Mouse (Mus musculus): ENCODE measurements around the gene Slc22a14.

GRCm38 (mm10) chr9:119407884-119408283, 42.5 kb upstream of the Slc22a14 start:
- TF ChIP-seq SIN3A (IDR thresholded peaks at IDR 0.05; ENCODE audit: low read length) (no peak), MAX (IDR thresholded peaks at IDR 0.05; ENCODE audit: low read length) (no peak), USF1 (IDR thresholded peaks at IDR 0.05; ENCODE audit: low read depth, low read length) (no peak), EP300 (IDR thresholded peaks at IDR 0.05; ENCODE audit: low read depth in 1 of 2, low read length in 2 of 2) (no peak), SMC3 (IDR thresholded peaks at IDR 0.05; ENCODE audit: low read depth, low read length) (no peak), CTCF (IDR thresholded peaks at IDR 0.05 in 2 of 3, conservative IDR thresholded peaks at IDR 0.05 in 1 of 3; ENCODE audit: control insufficient read depth in 1 of 3, insufficient read depth in 1 of 3, low read depth in 2 of 3, low read length in 3 of 3, poor library complexity in 1 of 3, severe bottlenecking in 1 of 3) (no peak), ZNF384 (IDR thresholded peaks at IDR 0.05; ENCODE audit: low read depth, low read length) (no peak), TAL1 (IDR thresholded peaks at IDR 0.05; ENCODE audit: low read length) (no peak), NRF1 (IDR thresholded peaks at IDR 0.05; ENCODE audit: insufficient read depth, low read depth, low read length, poor library complexity, severe bottlenecking) (no peak), CHD2 (IDR thresholded peaks at IDR 0.05; ENCODE audit: low read length) (no peak), KAT2A (conservative IDR thresholded peaks at IDR 0.05; ENCODE audit: low read depth, low read length) (no peak), TBP (IDR thresholded peaks at IDR 0.05; ENCODE audit: low read depth, low read length) (no peak)
